Mouse (Mus musculus) left cerebral cortex, postnatal 4 days (tissue): ENCODE data around the gene Cbfa2t3. TPM values are rescaled to one million over a fixed set of nuclear protein-coding genes. Genes with fewer than 3 reads are reported as not detected.
A peak's percentile ranks its signal among the peaks of the same experiment; 100 is the strongest.

Source experiments
- DNase-seq: peaks from one replicate; pipeline ENCODE4 v3.0.0-alpha.2; 2022
- intact Hi-C: fragments of 180-260 bp; cut with DNase I; formaldehyde crosslinking; loops from one replicate; pipeline ENCODE4 v1.15.1; 2025
- total RNA-seq, 2 experiments: library from RNA; stranded (reverse); gene quantifications; 2 replicates each; pipeline ENCODE4 v1.2.3; 2021

Cbfa2t3 gene
- total RNA-seq, 2 experiments from 2014 or later = 20.7 to 20.8 TPM

GRCm38 (mm10) chr8:122667854-122668253 lies 31.1 kb downstream of the Cbfa2t3 start:
- no peak for DNase-seq
- intact Hi-C loops = no loop called here

- intact Hi-C loops = no loop called here
- DNase-seq = no peak
Observed at GRCm38 (mm10) chr8:122666827-122667226, 32.1 kb downstream of the Cbfa2t3 start.

DNA sequence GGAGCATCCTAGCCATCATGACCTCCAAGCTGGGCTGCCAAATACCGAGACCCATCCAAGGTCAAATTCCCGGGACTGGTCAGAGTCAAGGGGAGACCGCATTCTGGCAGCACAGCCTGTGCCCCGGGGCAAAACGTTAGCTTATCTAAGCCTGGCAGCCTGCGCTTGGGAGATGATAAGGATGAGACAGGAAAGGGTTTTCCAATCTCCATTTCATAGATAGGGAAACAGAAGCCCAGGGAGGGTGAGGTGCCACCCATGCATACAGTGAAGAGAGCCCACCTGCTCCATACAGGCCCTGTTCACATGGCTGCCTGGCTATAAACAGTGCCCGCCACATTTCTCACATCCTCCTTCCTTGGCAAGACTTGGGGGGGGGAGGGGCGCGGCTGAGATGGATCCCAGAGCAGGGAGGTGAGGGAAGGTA lies 32.6 kb downstream of the Cbfa2t3 start:
- intact Hi-C loops = no loop called here
- no peak for DNase-seq

DNA sequence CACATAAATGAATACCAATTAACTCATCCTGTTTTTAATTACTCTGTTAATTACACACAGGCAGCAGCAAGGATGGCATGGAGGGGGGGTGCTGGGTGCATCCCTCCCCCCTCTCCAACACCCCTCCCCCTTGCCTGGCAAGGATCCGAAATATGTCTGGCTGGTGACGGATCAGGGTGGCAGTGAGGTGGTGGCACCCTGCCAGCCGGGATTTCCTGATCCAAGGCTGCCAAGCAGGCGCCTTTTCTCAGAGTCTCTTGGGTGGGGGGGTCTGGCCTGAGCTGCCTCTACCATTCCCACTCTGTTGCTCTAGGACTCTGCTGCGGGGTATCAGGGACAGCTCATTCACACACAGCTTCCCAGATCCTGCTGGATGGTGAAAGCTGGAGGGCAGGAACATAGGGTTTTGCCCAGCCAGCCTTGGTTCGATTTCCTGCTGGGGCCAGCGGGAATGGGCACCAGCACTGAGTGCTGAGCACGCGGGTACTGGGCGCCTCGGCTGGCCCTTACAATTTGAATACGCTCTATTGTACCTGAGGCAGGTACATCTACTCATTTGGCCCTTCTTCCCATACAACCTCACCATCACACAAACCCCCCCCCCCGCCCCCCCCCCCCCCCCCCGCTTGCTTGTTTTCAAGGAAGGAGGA lies 33.1 kb downstream of the Cbfa2t3 start:
- intact Hi-C loops = no loop called here

DNA sequence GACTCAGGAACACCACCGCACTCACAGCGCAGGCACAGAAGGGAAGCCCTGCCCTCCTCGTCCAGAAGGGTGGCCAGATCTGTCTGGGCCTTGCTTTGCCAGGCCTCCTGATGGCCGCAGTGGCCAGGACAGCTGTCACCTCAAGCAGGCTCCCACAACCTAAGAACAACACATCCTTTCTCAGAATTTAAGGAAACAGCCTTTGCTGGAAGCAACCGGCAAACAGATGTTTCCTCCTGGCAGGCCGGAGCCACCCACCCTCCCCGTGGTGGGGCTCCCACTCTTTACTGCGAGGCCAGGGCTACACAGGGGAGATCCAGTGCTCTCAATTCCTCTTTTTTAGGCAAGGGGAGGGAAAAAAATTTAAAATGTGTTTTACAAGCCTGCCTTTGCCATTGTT lies 33.7 kb downstream of the Cbfa2t3 start:
- peak; percentile 79 for DNase-seq
- intact Hi-C loops = no loop called here

More for the DNA sequence above, 33.1 kb downstream of the Cbfa2t3 start:
- peak; percentile 95 for DNase-seq

GRCm38 (mm10) chr8:122663670-122664069 lies 35.2 kb downstream of the Cbfa2t3 start:
- no peak for DNase-seq
- intact Hi-C loops = no loop called here

DNA sequence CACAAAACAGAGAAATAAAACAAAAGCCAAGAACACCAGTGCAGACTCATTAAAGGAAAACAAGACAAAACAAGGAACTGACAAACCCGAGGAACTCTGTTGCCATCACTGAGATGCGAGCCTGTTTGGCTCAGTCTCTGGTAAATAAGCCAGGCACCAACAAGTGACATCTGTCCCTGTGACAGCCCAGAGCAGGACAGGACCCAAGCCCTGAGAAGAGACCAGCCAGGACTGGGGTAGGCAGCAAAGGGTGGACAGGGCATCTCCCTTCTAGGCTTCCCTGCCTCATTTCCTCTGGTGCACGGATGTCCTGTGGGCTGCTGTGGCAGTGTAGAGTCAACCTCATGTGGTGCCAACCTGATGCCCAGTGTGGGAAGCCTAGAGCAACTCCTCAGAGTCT lies 35.8 kb downstream of the Cbfa2t3 start:
- no peak for DNase-seq

DNA sequence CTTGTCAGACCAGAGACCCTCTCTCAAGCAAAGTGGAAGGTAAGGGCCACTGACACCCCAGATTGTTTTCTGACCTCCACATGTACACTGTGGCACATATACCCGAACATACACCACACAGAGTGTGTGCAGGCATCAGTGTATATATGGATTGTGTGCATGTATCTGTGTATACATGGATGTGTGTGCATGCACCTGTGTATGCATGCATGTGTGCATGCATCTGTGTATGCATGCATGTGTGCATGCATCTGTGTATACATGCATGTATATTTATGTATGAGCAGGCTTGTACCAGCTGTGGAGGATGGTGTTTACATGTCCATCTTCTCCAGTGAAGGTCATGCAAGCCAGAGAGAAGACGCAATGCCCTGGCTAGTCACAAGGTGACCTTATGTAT lies 37.0 kb downstream of the Cbfa2t3 start:
- intact Hi-C loops = no loop called here
- no peak for DNase-seq

More for the DNA sequence above, 35.8 kb downstream of the Cbfa2t3 start:
- intact Hi-C loops = no loop called here

DNA sequence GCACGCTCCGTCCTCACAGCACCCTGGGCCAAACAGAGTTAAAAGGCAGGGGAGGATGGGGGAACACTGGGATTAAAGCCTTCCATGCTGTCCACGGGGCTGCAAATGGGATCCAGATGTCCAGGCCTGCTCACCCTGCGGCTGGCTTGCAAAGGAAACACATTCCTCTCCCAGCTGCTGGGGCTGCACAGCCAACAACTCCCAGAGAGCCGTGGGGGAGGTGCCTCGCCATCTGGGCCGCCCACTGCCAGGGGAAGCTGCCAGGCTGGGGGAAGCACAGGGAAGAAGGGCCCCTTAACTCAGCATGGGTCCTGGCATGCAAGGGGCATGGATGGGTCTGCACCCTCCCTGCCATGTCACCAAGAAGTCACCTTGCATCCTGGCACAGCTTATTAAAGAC lies 37.8 kb downstream of the Cbfa2t3 start:
- DNase-seq = peak; percentile 91
- intact Hi-C loops = no loop called here

- DNase-seq = no peak
- intact Hi-C loops = no loop called here
Observed at GRCm38 (mm10) chr8:122660022-122660421, 38.9 kb downstream of the Cbfa2t3 start.

DNA sequence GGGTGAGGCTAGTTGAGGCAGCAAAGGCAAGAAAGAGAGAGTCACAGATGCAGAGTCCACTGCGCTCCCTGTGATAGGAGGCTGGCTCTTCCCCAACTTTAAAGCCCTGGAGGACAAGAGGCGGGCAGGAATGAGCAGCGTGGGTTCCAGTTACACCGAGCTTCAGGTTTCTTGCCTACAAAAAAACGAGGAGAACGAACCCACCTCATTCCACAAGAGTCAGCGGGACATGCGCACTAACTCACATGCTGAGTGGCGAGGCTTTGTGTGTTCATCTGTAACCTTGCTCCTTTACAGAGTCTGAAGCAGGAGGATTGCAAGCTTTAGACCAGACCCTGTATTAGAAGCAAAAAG lies 40.1 kb downstream of the Cbfa2t3 start:
- no peak for DNase-seq
- intact Hi-C loops = no loop called here

DNA sequence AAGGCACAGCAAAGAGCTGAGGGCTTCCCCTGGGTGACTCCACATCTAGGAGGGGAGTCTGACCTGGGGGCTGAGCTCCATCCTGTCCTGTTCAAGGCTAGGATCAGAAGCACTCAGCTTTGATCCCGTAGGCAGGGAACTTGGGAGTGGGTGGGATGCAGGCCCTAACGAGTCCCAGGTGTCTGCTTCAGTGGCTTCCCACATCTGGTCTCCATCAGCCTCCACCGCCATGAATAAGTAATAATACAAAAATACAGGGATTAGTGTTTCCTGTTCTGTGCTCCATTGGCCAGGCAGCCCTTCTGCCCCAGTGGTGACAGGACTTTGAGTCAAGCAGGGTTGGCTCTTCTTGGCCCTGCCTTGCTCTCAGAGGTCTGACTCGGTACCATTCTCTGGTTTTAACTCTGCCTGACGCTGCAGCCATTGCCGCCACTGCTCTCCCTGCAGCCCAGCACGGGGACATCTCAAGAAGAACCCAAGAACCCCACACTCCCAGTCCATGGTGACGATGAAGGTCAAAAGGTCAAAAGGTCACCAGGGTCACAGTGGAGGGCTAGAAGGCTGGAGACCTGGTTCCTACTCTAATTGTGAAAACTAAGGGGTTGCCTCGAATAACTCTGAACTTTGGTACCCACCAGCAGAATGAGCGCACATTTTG lies 40.6 kb downstream of the Cbfa2t3 start:
- intact Hi-C loops = no loop called here
- no peak for DNase-seq

DNA sequence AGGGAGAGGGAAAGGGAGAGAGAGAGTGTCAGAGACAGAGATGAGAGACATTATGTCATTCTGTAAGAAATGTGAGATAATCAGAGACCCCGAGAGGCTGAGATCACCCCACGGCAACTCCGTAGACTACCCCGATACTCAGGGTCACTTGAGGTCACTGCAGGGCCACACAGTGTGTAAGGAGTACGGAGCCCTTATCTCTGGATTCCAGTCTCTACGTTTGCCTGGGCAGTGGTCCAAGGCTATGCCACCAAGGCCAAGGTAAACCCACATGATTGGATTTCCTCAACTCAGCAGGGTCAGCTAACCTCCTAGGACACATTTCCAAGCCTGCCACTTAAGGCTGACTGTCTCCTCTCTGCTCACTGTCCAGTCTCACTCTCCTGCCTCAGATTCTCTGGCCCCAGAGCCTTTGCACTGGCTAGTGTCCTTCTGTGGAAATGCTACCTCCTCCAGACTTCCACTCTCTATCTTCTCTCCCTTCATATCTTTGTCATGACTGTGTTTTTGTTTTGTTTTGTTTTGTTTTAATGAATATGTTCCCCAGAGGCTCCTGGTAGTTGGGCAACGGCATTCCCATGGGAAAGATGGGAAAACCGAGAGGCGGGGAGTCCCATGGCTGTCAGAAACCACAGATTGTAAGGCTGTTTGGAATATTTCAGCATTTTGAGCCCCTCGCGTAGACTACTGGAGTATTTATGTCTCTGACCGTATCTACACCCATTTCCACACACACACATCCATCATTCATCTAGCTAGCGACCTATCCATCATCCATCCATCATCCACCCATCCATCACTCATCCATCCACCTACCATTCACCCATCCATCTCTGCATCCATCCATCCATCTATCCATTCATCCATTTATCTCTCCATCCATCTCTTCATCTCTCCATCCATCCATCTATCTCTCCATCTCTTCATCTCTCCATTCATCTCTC lies 42.6 kb downstream of the Cbfa2t3 start:
- no peak for DNase-seq
- intact Hi-C loops = no loop called here

GRCm38 (mm10) chr8:122654768-122655167 lies 44.1 kb downstream of the Cbfa2t3 start:
- intact Hi-C loops = no loop called here

DNA sequence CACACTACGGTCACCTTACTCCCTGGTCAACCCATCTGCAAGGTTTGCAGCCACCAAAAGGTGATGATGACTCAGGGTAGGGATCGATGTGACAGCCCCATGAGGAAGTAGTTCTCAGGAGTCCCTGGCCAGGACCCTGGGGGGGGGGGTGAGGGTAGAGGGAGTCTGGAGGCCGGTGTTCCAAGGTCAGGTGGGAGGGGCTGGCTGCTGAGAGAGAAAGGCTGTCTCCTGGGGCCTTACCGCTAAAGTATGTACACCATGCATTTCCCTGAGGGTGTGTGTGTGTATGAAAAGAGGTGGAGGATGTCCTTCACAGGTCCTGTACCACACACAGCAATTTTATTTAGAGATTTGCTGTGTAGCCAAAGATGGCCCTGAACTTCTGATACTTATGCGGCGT lies 46.3 kb downstream of the Cbfa2t3 start:
- no peak for DNase-seq
- intact Hi-C loops = no loop called here

More at GRCm38 (mm10) chr8:122654768-122655167, 44.1 kb downstream of the Cbfa2t3 start:
- no peak for DNase-seq

DNA sequence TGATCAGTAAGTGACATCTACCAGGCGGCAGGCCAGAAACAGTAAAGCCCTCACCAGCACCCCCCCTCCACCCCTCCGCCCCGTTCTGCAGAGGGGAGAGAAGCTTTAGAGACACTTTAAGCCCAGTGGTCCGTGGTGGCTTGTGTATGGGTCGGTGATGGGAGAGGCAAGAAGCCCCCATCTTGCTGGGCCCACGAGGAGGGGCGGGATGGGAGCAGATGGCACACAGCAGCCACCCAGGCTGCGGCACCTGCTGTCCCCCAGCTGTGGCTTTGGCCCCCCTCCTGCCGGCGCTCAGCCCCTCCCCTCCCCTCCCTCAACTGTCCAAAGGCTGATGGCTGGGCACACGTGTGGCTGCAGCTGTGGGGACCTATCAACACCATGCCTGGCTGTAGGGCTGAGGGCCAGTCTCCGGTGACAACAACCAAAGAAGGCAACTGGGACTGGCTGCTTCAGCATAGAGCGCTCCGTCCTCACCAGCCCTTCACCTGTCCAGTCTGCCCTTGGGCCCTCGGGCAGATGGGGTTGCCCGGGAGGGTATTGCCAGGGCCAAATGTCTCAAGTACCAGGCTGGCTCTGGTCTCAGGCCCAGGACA lies 47.5 kb downstream of the Cbfa2t3 start:
- peak; percentile 75 for DNase-seq
- intact Hi-C loops = no loop called here

GRCm38 (mm10) chr8:122648192-122648970 lies 50.5 kb downstream of the Cbfa2t3 start:
- DNase-seq = no peak
- intact Hi-C loops = no loop called here

GRCm38 (mm10) chr8:122646337-122646736 lies 52.6 kb downstream of the Cbfa2t3 start:
- DNase-seq = no peak
- intact Hi-C loops = no loop called here

DNA sequence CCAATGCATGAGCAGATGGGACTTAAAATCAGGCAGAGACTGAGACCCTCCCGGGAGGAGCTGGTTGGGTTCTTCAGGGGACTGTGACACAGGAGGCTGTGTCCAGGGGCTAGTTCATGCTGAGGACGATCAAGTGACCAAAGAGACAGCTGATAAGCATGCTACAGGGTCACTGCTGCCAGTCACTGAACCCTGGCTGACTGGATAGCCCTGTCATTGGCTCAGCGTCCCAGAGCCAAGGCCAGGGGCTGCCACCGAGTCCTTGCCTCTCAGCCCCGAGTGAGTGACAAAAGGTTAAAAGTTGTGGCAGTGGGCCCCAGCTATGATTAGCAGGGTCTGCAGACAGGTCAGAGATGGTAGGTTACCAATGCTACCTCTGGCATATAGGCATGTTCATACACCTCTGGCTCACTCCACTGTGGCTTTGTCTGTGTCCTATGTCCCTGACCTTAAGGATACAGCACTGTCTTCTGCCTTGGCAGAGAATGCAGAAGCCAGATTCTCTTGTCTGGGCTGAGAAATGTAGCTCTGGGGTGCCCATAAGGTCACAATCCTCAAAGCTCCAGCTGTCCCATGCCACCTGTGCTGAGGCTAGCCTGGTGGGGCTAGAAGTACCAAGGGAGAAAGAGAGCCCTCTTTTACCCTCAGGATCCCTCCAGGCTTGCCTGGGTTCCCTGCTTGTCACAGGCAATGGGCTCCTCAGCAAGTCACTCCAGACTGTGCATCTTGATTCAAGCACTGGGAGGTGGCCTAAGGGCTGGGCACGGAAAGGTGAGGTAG lies 54.5 kb downstream of the Cbfa2t3 start:
- DNase-seq = no peak
- intact Hi-C loops = no loop called here

GRCm38 (mm10) chr8:122642071-122642470 lies 56.8 kb downstream of the Cbfa2t3 start:
- intact Hi-C loops = no loop called here
- DNase-seq = no peak
